Mouse (Mus musculus): Measurements from ENCODE around the gene Prkd1. TPM values are rescaled to one million over a fixed set of nuclear protein-coding genes. Genes with fewer than 3 reads are reported as not detected.

Gene Prkd1
- polyA plus RNA-seq, 1 experiment, result 0.28 TPM

DNA sequence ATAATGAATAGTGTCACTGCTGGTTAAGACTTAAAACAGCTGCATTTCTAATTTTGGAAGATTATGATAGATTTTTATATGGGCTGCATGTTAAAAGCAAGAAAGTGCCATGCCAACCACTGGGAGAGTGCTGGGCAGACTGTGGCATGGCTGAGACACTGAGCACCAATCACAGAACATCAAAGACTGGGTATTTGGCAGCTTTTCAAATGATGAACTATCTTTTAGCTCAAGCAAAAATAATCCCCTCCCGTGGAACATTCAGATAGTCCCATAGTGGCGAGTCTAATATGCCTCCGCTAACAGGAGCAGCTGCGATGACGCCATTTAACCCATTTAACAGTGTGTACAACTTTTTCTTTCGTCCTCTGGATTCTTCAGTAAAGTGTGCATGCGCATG is 169.1 kb downstream of the Prkd1 start:
- H3K79me2 ChIP-seq (ENCODE audit: control insufficient read depth, insufficient read depth), result no peaks in the 10 kb centered on the region
- no peak for TF ChIP-seq CTCF (IDR thresholded peaks at IDR 0.05; ENCODE audit: control insufficient read depth, insufficient read depth, insufficient read length)
- no peak for TF ChIP-seq MAX (IDR thresholded peaks at IDR 0.05)
- TF ChIP-seq MYOD1 (IDR thresholded peaks at IDR 0.05; ENCODE audit: control insufficient read depth, insufficient read length, low read depth), result no peak
- H3K4me3 ChIP-seq (ENCODE audit: insufficient read depth, poor library complexity, severe bottlenecking), result no peak overlapping the region
- no peaks in the 10 kb centered on the region for H3K79me3 ChIP-seq (ENCODE audit: low read depth)
- no peak overlapping the region for H3ac ChIP-seq (ENCODE audit: control insufficient read depth, insufficient read length, low read depth)
- H3K27me3 ChIP-seq (ENCODE audit: control insufficient read depth, insufficient read depth, insufficient read length), result no peaks in the 10 kb centered on the region
- H3K36me3 ChIP-seq (ENCODE audit: control insufficient read depth, insufficient read depth), result no peaks in the 10 kb centered on the region

DNA sequence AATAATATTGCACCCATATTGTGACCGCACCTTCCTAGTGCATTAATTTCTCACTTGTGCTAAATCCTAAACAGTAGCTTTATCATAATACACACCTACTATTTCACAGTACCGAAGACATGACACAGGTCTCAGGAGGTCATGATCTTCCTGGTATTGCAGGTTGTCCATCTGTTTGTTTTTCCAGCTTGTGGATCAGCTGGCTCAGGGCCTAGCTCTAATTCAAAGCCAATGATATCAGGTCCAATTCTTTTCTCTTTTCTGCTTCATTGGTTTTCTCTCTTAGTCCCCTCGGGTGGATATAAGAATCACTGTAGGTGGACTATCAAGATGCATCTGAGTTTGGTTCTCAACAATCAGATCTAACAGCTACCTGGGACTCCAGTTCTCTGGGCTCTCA is 191.7 kb downstream of the Prkd1 start:
- Histone ChIP-seq H3K79me3 (ENCODE audit: low read depth) (no peaks in the 10 kb centered on the region), H3ac (ENCODE audit: control insufficient read depth, insufficient read length, low read depth) (no peak overlapping the region), H3K79me2 (ENCODE audit: control insufficient read depth, insufficient read depth) (no peaks in the 10 kb centered on the region), H3K4me3 (ENCODE audit: insufficient read depth, poor library complexity, severe bottlenecking) (no peak overlapping the region), H3K36me3 (ENCODE audit: control insufficient read depth, insufficient read depth) (no peaks in the 10 kb centered on the region), H3K27me3 (ENCODE audit: control insufficient read depth, insufficient read depth, insufficient read length) (no peaks in the 10 kb centered on the region)
- TF ChIP-seq MYOG (IDR thresholded peaks at IDR 0.05; ENCODE audit: control insufficient read depth, extremely low read depth, insufficient read length), result no peak
- TF ChIP-seq MAX (IDR thresholded peaks at IDR 0.05), result no peak
- no peak for TF ChIP-seq CEBPB (IDR thresholded peaks at IDR 0.05; ENCODE audit: low read depth)
- no peak for TF ChIP-seq MYOD1 (IDR thresholded peaks at IDR 0.05; ENCODE audit: control insufficient read depth, insufficient read length, low read depth)
- TF ChIP-seq USF1 (IDR thresholded peaks at IDR 0.05; ENCODE audit: low read depth), result no peak
- no peak for TF ChIP-seq FOSL1 (IDR thresholded peaks at IDR 0.05; ENCODE audit: insufficient read depth, low read length, poor library complexity, severe bottlenecking)
- TF ChIP-seq CTCF (IDR thresholded peaks at IDR 0.05; ENCODE audit: control insufficient read depth, insufficient read depth, insufficient read length), result no peak

DNA sequence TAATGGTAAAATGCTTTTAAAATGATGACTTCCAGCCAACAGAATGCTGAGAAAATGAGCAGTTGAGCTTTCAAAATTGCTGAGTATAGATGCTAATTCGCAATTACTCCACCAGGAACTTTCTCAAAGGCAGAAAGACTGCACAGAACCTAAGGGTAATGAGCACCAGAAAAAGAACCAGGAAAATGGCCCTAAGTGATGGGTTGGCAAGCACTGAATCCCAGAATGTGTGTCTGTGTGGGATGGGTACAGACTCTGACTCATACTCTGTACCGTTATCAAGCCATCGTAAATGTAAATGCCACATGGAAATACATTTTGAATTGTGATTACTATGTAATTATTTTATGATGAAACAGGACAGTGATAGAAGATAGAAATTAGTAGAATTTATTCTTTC is 197.1 kb downstream of the Prkd1 start:
- H3K4me3 ChIP-seq (ENCODE audit: insufficient read depth, poor library complexity, severe bottlenecking), result no peak overlapping the region
- no peaks in the 10 kb centered on the region for H3K27me3 ChIP-seq (ENCODE audit: control insufficient read depth, insufficient read depth, insufficient read length)
- H3K36me3 ChIP-seq (ENCODE audit: control insufficient read depth, insufficient read depth), result no peaks in the 10 kb centered on the region
- no peaks in the 10 kb centered on the region for H3K79me3 ChIP-seq (ENCODE audit: low read depth)
- no peaks in the 10 kb centered on the region for H3K79me2 ChIP-seq (ENCODE audit: control insufficient read depth, insufficient read depth)
- TF ChIP-seq FOSL1 (IDR thresholded peaks at IDR 0.05; ENCODE audit: insufficient read depth, low read length, poor library complexity, severe bottlenecking), result no peak
- TF ChIP-seq CTCF (IDR thresholded peaks at IDR 0.05; ENCODE audit: control insufficient read depth, insufficient read depth, insufficient read length), result no peak
- H3ac ChIP-seq (ENCODE audit: control insufficient read depth, insufficient read length, low read depth), result no peak overlapping the region

DNA sequence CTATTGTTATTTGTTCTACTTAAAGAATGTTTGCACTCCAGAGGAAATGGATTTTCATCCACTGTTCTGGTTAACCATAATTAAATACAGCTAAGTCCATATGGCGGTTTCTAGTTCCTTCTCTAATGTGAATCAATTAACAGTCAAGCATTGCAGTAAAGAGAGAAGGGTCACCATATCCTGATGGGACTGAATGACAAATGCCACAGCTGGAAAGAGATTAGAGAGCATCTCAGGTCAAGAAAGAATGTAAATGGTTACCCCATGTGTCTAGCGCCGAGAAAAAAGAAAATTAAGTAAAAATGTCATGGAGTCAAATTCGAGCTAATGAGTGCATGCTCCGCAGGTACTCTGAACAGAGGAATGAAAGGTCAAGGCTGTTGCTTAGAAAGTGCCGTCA is 212.2 kb downstream of the Prkd1 start:
- H3K79me2 ChIP-seq (ENCODE audit: control insufficient read depth, insufficient read depth), result no peaks in the 10 kb centered on the region
- H3K36me3 ChIP-seq (ENCODE audit: control insufficient read depth, insufficient read depth), result no peaks in the 10 kb centered on the region
- no peak overlapping the region for H3K4me3 ChIP-seq (ENCODE audit: insufficient read depth, poor library complexity, severe bottlenecking)
- no peak overlapping the region for H3ac ChIP-seq (ENCODE audit: control insufficient read depth, insufficient read length, low read depth)
- no peaks in the 10 kb centered on the region for H3K79me3 ChIP-seq (ENCODE audit: low read depth)
- TF ChIP-seq USF1 (IDR thresholded peaks at IDR 0.05; ENCODE audit: low read depth) (no peak), CTCF (IDR thresholded peaks at IDR 0.05; ENCODE audit: control insufficient read depth, insufficient read depth, insufficient read length) (no peak), MYOG (IDR thresholded peaks at IDR 0.05; ENCODE audit: control insufficient read depth, extremely low read depth, insufficient read length) (no peak), CEBPB (IDR thresholded peaks at IDR 0.05; ENCODE audit: low read depth) (no peak), MAX (IDR thresholded peaks at IDR 0.05) (no peak), MYOD1 (IDR thresholded peaks at IDR 0.05; ENCODE audit: control insufficient read depth, insufficient read length, low read depth) (no peak), FOSL1 (IDR thresholded peaks at IDR 0.05; ENCODE audit: insufficient read depth, low read length, poor library complexity, severe bottlenecking) (no peak)
- no peaks in the 10 kb centered on the region for H3K27me3 ChIP-seq (ENCODE audit: control insufficient read depth, insufficient read depth, insufficient read length)

DNA sequence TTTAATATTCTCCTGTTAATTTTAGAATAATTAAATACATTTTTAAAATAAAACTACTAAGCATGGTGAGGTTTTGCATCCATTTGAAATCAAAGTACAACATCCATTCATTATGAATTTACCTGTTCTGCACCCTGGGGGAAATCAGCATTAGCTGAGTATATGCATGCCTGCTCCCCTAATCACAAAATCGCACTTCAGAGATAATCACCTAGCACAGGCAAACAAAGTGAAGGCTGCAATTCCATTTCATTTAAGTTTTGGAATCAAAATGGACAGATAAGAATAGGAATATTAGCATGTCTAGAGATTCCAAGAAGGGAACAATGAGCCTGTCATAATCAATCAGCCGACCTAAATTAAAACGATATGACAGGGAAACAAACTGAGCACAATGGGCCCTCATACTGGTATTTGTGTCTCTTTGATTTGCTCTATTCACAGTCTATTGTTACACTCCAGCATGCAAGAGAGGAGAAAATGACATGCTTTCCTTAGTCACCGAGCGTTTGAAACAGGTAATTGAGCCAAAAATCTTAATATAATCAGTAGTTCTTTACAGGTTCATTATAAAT is 218.7 kb downstream of the Prkd1 start:
- Histone ChIP-seq H3K4me3 (ENCODE audit: insufficient read depth, poor library complexity, severe bottlenecking) (no peak overlapping the region), H3ac (ENCODE audit: control insufficient read depth, insufficient read length, low read depth) (no peak overlapping the region), H3K79me2 (ENCODE audit: control insufficient read depth, insufficient read depth) (no peaks in the 10 kb centered on the region), H3K27me3 (ENCODE audit: control insufficient read depth, insufficient read depth, insufficient read length) (no peaks in the 10 kb centered on the region), H3K79me3 (ENCODE audit: low read depth) (no peaks in the 10 kb centered on the region), H3K36me3 (ENCODE audit: control insufficient read depth, insufficient read depth) (no peaks in the 10 kb centered on the region)
- TF ChIP-seq CTCF (IDR thresholded peaks at IDR 0.05; ENCODE audit: control insufficient read depth, insufficient read depth, insufficient read length) (no peak), MYOG (IDR thresholded peaks at IDR 0.05; ENCODE audit: control insufficient read depth, extremely low read depth, insufficient read length) (no peak), MYOD1 (IDR thresholded peaks at IDR 0.05; ENCODE audit: control insufficient read depth, insufficient read length, low read depth) (no peak), CEBPB (IDR thresholded peaks at IDR 0.05; ENCODE audit: low read depth) (no peak)

DNA sequence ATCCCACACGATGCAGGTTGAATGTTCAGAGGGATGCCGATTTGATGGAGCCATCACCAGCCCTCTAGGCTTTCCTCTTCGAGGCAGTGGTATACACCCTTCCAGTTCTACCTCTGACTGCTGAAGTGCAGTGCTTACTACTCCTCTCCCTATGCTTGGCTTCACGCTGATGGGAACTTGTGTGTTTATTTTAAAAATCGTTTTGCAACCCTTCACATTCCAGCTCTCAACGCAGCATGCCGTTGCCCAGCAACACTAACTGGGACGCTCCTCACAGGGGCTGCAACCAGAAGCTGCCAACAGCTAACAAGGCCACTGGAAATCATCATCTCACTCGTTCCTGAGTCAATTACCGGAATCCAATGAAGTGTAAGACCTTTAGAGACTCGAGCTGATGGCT is 296.5 kb downstream of the Prkd1 start:
- Histone ChIP-seq H3K36me3 (ENCODE audit: control insufficient read depth, insufficient read depth) (no peaks in the 10 kb centered on the region), H3K79me3 (ENCODE audit: low read depth) (no peaks in the 10 kb centered on the region)

More for the DNA sequence above, 296.5 kb downstream of the Prkd1 start:
- TF ChIP-seq FOSL1 (IDR thresholded peaks at IDR 0.05; ENCODE audit: insufficient read depth, low read length, poor library complexity, severe bottlenecking), result no peak
- TF ChIP-seq CTCF (IDR thresholded peaks at IDR 0.05; ENCODE audit: control insufficient read depth, insufficient read depth, insufficient read length), result no peak
- TF ChIP-seq USF1 (IDR thresholded peaks at IDR 0.05; ENCODE audit: low read depth), result no peak
- TF ChIP-seq MYOD1 (IDR thresholded peaks at IDR 0.05; ENCODE audit: control insufficient read depth, insufficient read length, low read depth), result no peak
- no peak for TF ChIP-seq MYOG (IDR thresholded peaks at IDR 0.05; ENCODE audit: control insufficient read depth, extremely low read depth, insufficient read length)
- no peak for TF ChIP-seq MAX (IDR thresholded peaks at IDR 0.05)
- no peak for TF ChIP-seq CEBPB (IDR thresholded peaks at IDR 0.05; ENCODE audit: low read depth)
- H3K27me3 ChIP-seq (ENCODE audit: control insufficient read depth, insufficient read depth, insufficient read length), result no peaks in the 10 kb centered on the region
- H3ac ChIP-seq (ENCODE audit: control insufficient read depth, insufficient read length, low read depth), result no peak overlapping the region
- no peak overlapping the region for H3K4me3 ChIP-seq (ENCODE audit: insufficient read depth, poor library complexity, severe bottlenecking)
- H3K79me2 ChIP-seq (ENCODE audit: control insufficient read depth, insufficient read depth), result no peaks in the 10 kb centered on the region
